Mouse (Mus musculus) ES-E14 (cell line): Measurements from ENCODE around the gene Gm3646.

Experiments
- CHD2 ChIP-seq: IDR thresholded peaks from 2 replicates; pipeline ENCODE4 v1.6.1; 2014; ENCODE audit warnings: mild to moderate bottlenecking, low read depth, low read length, inconsistent platforms
- HCFC1 ChIP-seq: IDR thresholded peaks from 2 replicates; pipeline ENCODE4 v1.6.1; 2012; ENCODE audit warnings: low read length, inconsistent platforms, borderline replicate concordance; ENCODE audit not compliant: insufficient read depth
- ZC3H11A ChIP-seq: IDR thresholded peaks from 2 replicates; pipeline ENCODE4 v1.6.1; 2012; ENCODE audit warnings: low read depth, mild to moderate bottlenecking, inconsistent platforms, low read length, borderline replicate concordance
- ZNF384 ChIP-seq: IDR thresholded peaks from 2 replicates; pipeline ENCODE4 v1.6.1; 2012; ENCODE audit warnings: low read depth, low read length, inconsistent platforms

DNA sequence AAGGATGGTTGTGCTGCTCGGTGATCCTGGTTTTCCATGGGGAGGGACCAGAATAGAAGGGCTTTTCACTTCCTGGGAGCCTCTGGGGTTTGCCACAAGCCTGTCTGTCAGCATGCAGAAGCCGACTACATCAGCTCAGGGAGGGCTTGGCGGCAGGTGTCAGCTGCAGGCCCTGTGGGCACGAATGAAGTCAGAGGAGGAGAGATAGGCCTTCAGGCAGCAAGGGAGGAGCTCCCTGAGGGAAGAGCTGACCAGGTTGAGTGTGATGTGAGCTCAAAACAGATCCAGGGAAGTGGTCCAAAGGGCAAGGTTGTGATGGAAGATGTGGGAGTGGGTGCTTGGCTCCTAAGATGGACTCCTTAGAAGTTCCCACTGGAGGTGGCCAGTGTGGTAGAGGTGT is 35.7 kb upstream of the Gm3646 start:
- TF ChIP-seq CHD2 (no peak), ZNF384 (no peak), HCFC1 (no peak), ZC3H11A (no peak)
